In the genomic region with DNA sequence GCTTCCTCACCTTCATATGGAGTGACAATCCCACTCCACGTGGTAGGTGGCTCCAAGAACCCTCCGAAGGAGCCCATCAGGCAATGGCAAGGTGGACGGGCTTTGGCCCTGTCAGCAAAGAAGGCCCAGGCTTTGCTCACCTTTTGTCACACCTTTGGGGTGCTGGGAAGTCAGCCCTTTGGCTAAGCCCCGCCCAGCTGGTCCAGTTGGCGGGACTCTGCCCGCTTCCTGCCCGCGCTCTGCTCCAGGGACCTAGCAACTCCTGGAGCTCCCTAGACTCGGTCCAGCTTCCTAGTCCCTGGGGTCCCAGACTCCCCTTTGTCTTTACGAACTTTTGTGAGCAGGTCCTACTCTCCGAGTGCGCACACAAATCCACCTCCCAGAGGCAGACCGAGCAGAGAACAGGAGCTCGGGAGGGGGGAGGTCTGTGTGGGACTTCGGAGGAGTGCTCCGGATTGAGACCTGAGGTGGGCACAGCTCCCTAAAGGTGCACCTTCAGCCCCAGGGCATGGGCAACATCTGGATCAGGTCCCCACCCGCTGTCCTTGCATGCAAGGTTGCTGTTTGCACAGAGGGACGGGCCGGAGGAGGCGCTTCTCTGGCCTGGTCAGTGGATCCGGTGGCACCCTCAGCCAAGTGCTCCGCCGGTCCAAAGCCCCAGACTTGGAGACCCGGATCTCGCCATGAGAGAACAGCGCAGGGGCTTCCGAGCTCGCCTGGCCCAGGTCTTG, we compare ENCODE assay signal across 12 mouse cellular contexts. TPM values are rescaled to one million over a fixed set of nuclear protein-coding genes. Genes with fewer than 3 reads are reported as not detected.
DNase-seq lines count a peak whose midpoint lies in the region; ATAC-seq and TF ChIP-seq lines count a peak whose summit lies in the region.
"Had no signal": no experiment of that assay in that cellular context is flagged by ENCODE, and none has a peak within 500 bp of the region (broad histone marks: within the 10 kb centered on the region; RNA-seq: fewer than 3 reads in every experiment).

A gene (plus strand): TSS at position 681 of the 731 bp plus-strand sequence.

- no peaks in the 10 kb centered on the region for H3K36me3 ChIP-seq in liver, adult 2 months (ENCODE audit: control insufficient read depth, insufficient read depth, low read length)
- no peaks in the 10 kb centered on the region for H3K36me3 ChIP-seq in G1E (replicated peaks)
- H3K36me3 ChIP-seq in intestine, embryonic 16.5 days (ENCODE audit: control insufficient read depth, insufficient read depth, low read length): no peaks in the 10 kb centered on the region
- H3K36me3 ChIP-seq in liver, postnatal 0 days (replicated peaks; ENCODE audit: insufficient read depth, low read length): no peaks in the 10 kb centered on the region
- no peaks in the 10 kb centered on the region for H3K36me3 ChIP-seq in midbrain, embryonic 13.5 days
- H3K36me3 ChIP-seq: kidney, embryonic 15.5 days had no signal

- no peaks in the 10 kb centered on the region for H3K9me3 ChIP-seq in G1E (replicated peaks)
- no peaks in the 10 kb centered on the region for H3K9me3 ChIP-seq in intestine, embryonic 16.5 days (ENCODE audit: control insufficient read depth, low read length)
- H3K9me3 ChIP-seq in liver, postnatal 0 days (ENCODE audit: low read length): no peaks in the 10 kb centered on the region
- H3K9me3 ChIP-seq in midbrain, embryonic 13.5 days: no peaks in the 10 kb centered on the region
- H3K9me3 ChIP-seq: kidney, embryonic 15.5 days had no signal

- TF ChIP-seq POLR2A in liver, adult 2 months (IDR thresholded peaks at IDR 0.05; ENCODE audit: extremely low read depth, insufficient read depth, low read length): no peak

- H3K4me1 ChIP-seq in liver, adult 2 months (ENCODE audit: control insufficient read depth, insufficient read depth, low read length): no peaks in the 10 kb centered on the region; the same call in 1 of the 2 replicates
- H3K4me1 ChIP-seq in G1E (ENCODE audit: insufficient read depth, low read depth, low read length): peaks cover 50% of the 10 kb centered on the region
- H3K4me1 ChIP-seq in intestine, embryonic 16.5 days (ENCODE audit: control insufficient read depth, insufficient read depth, low read length): peaks cover 28% of the 10 kb centered on the region
- peaks cover 12% of the 10 kb centered on the region for H3K4me1 ChIP-seq in liver, postnatal 0 days (ENCODE audit: insufficient read depth)
- H3K4me1 ChIP-seq in midbrain, embryonic 13.5 days (replicated peaks): no peaks in the 10 kb centered on the region

- H3K4me3 ChIP-seq in liver, adult 2 months (ENCODE audit: insufficient read depth, low read depth, low read length): no peak within 1 kb of the TSS; the same call in 1 of the 2 replicates
- H3K4me3 ChIP-seq in G1E (ENCODE audit: low read depth, low read length): peak within 1 kb of the TSS; percentile 50; the same call in 1 of the 2 replicates
- H3K4me3 ChIP-seq in intestine, embryonic 16.5 days (ENCODE audit: low read length): no peak within 1 kb of the TSS
- H3K4me3 ChIP-seq in liver, postnatal 0 days (ENCODE audit: low read depth, low read length): no peak within 1 kb of the TSS
- no peak within 1 kb of the TSS for H3K4me3 ChIP-seq in midbrain, embryonic 13.5 days (replicated peaks)
- H3K4me3 ChIP-seq: kidney, embryonic 15.5 days had no signal

- no peaks in the 10 kb centered on the region for H3K79me2 ChIP-seq in liver, adult 2 months (ENCODE audit: control insufficient read depth, insufficient read depth, low read length)

- peak; percentile 12 for DNase-seq in liver, adult 2 months (ENCODE audit: extremely low read depth, low read depth, low spot score)
- DNase-seq in liver (no peak), G1E (ENCODE audit: low spot score) (no peak)
- no peak for DNase-seq in liver, postnatal 0 days
- DNase-seq in yolk sac, embryonic 10.5 days (ENCODE audit: low spot score): no peak
- no peak for DNase-seq in cerebellum, postnatal 36 days
- DNase-seq: adrenal gland, postnatal 36 days; right cerebral cortex, postnatal 14 days; thymus, postnatal 4 days had no signal

- ATAC-seq in G1E (ENCODE audit: extremely low read depth, insufficient number of reproducible peaks, low FRiP score, poor library complexity, severe bottlenecking): no peak
- ATAC-seq in intestine, embryonic 16.5 days: no peak
- no peak for ATAC-seq in liver, postnatal 0 days
- no peak for ATAC-seq in midbrain, embryonic 13.5 days

- H3K27me3 ChIP-seq in liver, adult 2 months (ENCODE audit: control insufficient read depth, insufficient read depth, low read length): no peaks in the 10 kb centered on the region
- H3K27me3 ChIP-seq in G1E (ENCODE audit: insufficient read depth, low read length): peaks cover 38% of the 10 kb centered on the region
- no peaks in the 10 kb centered on the region for H3K27me3 ChIP-seq in intestine, embryonic 16.5 days (replicated peaks; ENCODE audit: control insufficient read depth, insufficient read depth, low read length)
- no peaks in the 10 kb centered on the region for H3K27me3 ChIP-seq in liver, postnatal 0 days (ENCODE audit: insufficient read depth, low read length)
- H3K27me3 ChIP-seq in midbrain, embryonic 13.5 days: peaks cover 15% of the 10 kb centered on the region

- H3K9ac ChIP-seq in liver, adult 2 months (ENCODE audit: low read depth, low read length): no peak within 1 kb of the TSS
- H3K9ac ChIP-seq in intestine, embryonic 16.5 days (ENCODE audit: low read depth, low read length): peak within 1 kb of the TSS; percentile 48; the same call in 1 of the 2 replicates
- H3K9ac ChIP-seq in liver, postnatal 0 days (replicated peaks): no peak within 1 kb of the TSS
- no peak within 1 kb of the TSS for H3K9ac ChIP-seq in midbrain, embryonic 13.5 days (replicated peaks)
- H3K9ac ChIP-seq: kidney, embryonic 15.5 days had no signal

- H3K27ac ChIP-seq in liver, adult 2 months (replicated peaks; ENCODE audit: insufficient read depth, low read depth, low read length): peak within 1 kb of the TSS; percentile 38; the same call in 1 of the 2 replicates
- peak within 1 kb of the TSS; percentile 88 for H3K27ac ChIP-seq in intestine, embryonic 16.5 days (ENCODE audit: low read length)
- no peak within 1 kb of the TSS for H3K27ac ChIP-seq in liver, postnatal 0 days (ENCODE audit: low read depth)
- no peak within 1 kb of the TSS for H3K27ac ChIP-seq in midbrain, embryonic 13.5 days
- H3K27ac ChIP-seq: kidney, embryonic 15.5 days had no signal

- 0 out of 2 replicates have a peak within 1 kb of the TSS, but pooled peaks have one; percentile 17 for H3K4me2 ChIP-seq in intestine, embryonic 16.5 days (ENCODE audit: low read depth, low read length)
- peak within 1 kb of the TSS; percentile 35; the same call in 1 of the 2 replicates for H3K4me2 ChIP-seq in liver, postnatal 0 days (ENCODE audit: low read depth, low read length)
- H3K4me2 ChIP-seq in midbrain, embryonic 13.5 days (replicated peaks): no peak within 1 kb of the TSS
- H3K4me2 ChIP-seq: kidney, embryonic 15.5 days had no signal

- WGBS in liver, adult 2 months: 51% methylated on average over 28 of the region's 28 CpGs
- WGBS in intestine, embryonic 16.5 days: 43% methylated on average over 28 of the region's 28 CpGs
- WGBS in liver, postnatal 0 days (ENCODE audit: insufficient replicate concordance): 60% methylated on average over 28 of the region's 28 CpGs
- WGBS in midbrain, embryonic 13.5 days: 49% methylated on average over 28 of the region's 28 CpGs

- TF ChIP-seq EP300 in liver, postnatal 0 days (IDR thresholded peaks at IDR 0.05; ENCODE audit: low read depth): no peak

- no peak for TF ChIP-seq CTCF in liver, adult 2 months (IDR thresholded peaks at IDR 0.05; ENCODE audit: low read depth, low read length)
- TF ChIP-seq CTCF in G1E (IDR thresholded peaks at IDR 0.05; ENCODE audit: low read depth, low read length): no peak
- TF ChIP-seq CTCF in liver, postnatal 0 days (IDR thresholded peaks at IDR 0.05; ENCODE audit: low read depth): no peak

RNA-seq across cellular contexts. Expression of the gene that starts here (rescaled TPM):
- 0.94 and 1.4 TPM in 2 replicates for total RNA-seq in liver, adult 2 months (2014; rRNA removed)
- 0.42 and 1.6 TPM in 2 replicates for polyA plus RNA-seq in liver, adult 2 months (2012; rRNA removed)
- total RNA-seq in G1E (2014; fragmentation: Nextera tagmentation) (0.29 TPM in 1 of 2 replicates, not detected in the other), G1E (2017) (0.12 and 0.60 TPM in 2 replicates)
- polyA plus RNA-seq in G1E (2012): 0.46 and 0.83 TPM in 2 replicates
- 22.3 and 22.9 TPM in 2 replicates for polyA plus RNA-seq in intestine, embryonic 16.5 days (2015; fragmentation: Nextera tagmentation; extraction: Ambion mirVana)
- 0.69 and 1.4 TPM in 2 replicates for polyA plus RNA-seq in liver, postnatal 0 days (2015; fragmentation: Nextera tagmentation; extraction: Ambion mirVana)
- polyA plus RNA-seq in midbrain, embryonic 13.5 days (2015; fragmentation: Nextera tagmentation; extraction: Ambion mirVana): 0.97 and 1.1 TPM in 2 replicates
- total RNA-seq: adrenal gland, postnatal 36 days had no signal

Comparison
In these comparisons a context has a peak if more than half of its experiments do, and no peak if none do; other contexts are left out.
1. H3K27ac ChIP-seq: peak in liver, adult 2 months (single experiment) and intestine, embryonic 16.5 days (single experiment); none in liver, postnatal 0 days (single experiment) and midbrain, embryonic 13.5 days (single experiment).